Mouse (Mus musculus) testis, adult 2 months (tissue): ENCODE measurements around the gene Cntnap2.

Experiments
- CTCF ChIP-seq: fragments of 200-500 bp; IDR thresholded peaks from 2 replicates; pipeline ENCODE4 v1.5.1; 2012; ENCODE audit warnings: low read depth, mild to moderate bottlenecking, inconsistent platforms, low read length, moderate library complexity; ENCODE audit not compliant: control insufficient read depth, insufficient read depth, insufficient replicate concordance
- POLR2A ChIP-seq: fragments of 200-500 bp; IDR thresholded peaks from 2 replicates; pipeline ENCODE4 v1.6.1; 2012; ENCODE audit warnings: low read depth, mild to moderate bottlenecking, inconsistent platforms, low read length, moderate library complexity; ENCODE audit not compliant: control insufficient read depth

GRCm38 (mm10) chr6:46361091-46361490 is 1301.9 kb downstream of the Cntnap2 start:
- TF ChIP-seq CTCF = no peak
- TF ChIP-seq POLR2A = no peak
